ENCODE assay signal across 9 mouse cellular contexts in genomic region chr4:82605034-82605784, GRCm38 (mm10).
DNase-seq lines count a peak whose midpoint lies in the region; ATAC-seq and TF ChIP-seq lines count a peak whose summit lies in the region.
"Had no signal": no experiment of that assay in that cellular context is flagged by ENCODE, and none has a peak within 500 bp of the region (broad histone marks: within the 10 kb centered on the region; RNA-seq: fewer than 3 reads in every experiment).

No protein-coding gene starts in this region.

- no peak for TF ChIP-seq POLR2A in limb, embryonic 14.5 days (IDR thresholded peaks at IDR 0.05; ENCODE audit: borderline replicate concordance, extremely low read depth, insufficient read depth, insufficient read length)

- no peaks in the 10 kb centered on the region for H3K27me3 ChIP-seq in hindbrain, embryonic 13.5 days
- no peaks in the 10 kb centered on the region for H3K27me3 ChIP-seq in hindbrain, embryonic 12.5 days
- H3K27me3 ChIP-seq in midbrain, embryonic 13.5 days, result no peaks in the 10 kb centered on the region
- no peaks in the 10 kb centered on the region for H3K27me3 ChIP-seq in midbrain, embryonic 10.5 days (ENCODE audit: low read depth, poor library complexity, severe bottlenecking)
- no peaks in the 10 kb centered on the region for H3K27me3 ChIP-seq in limb, embryonic 14.5 days (ENCODE audit: control insufficient read depth, insufficient read depth, low read length)
- no peaks in the 10 kb centered on the region for H3K27me3 ChIP-seq in stomach, postnatal 0 days (ENCODE audit: control insufficient read depth, insufficient read depth, low read length)

- ATAC-seq in hindbrain, embryonic 13.5 days (ENCODE audit: low FRiP score), result no peak
- ATAC-seq in hindbrain, embryonic 12.5 days (ENCODE audit: low FRiP score), result no peak
- ATAC-seq in midbrain, embryonic 13.5 days, result no peak
- peak; percentile 73 for ATAC-seq in limb, embryonic 14.5 days (ENCODE audit: low FRiP score, low read depth)
- ATAC-seq in stomach, postnatal 0 days (ENCODE audit: low FRiP score, low TSS enrichment), result no peak

- H3K9me3 ChIP-seq in hindbrain, embryonic 13.5 days, result peaks cover 11% of the 10 kb centered on the region; the same call in 1 of the 2 replicates
- peaks cover 10% of the 10 kb centered on the region; the same call in 1 of the 2 replicates for H3K9me3 ChIP-seq in hindbrain, embryonic 12.5 days (replicated peaks)
- H3K9me3 ChIP-seq in midbrain, embryonic 13.5 days, result no peaks in the 10 kb centered on the region
- H3K9me3 ChIP-seq in midbrain, embryonic 10.5 days (replicated peaks), result 0 out of 2 replicates have a peak, but pooled peaks cover 11% of the 10 kb centered on the region
- peaks cover 8% of the 10 kb centered on the region for H3K9me3 ChIP-seq in limb, embryonic 14.5 days (ENCODE audit: control insufficient read depth, low read length)
- H3K9me3 ChIP-seq in stomach, postnatal 0 days (ENCODE audit: control insufficient read depth, low read length), result no peaks in the 10 kb centered on the region

- H3K4me3 ChIP-seq in hindbrain, embryonic 13.5 days, result no peak overlapping the region
- no peak overlapping the region for H3K4me3 ChIP-seq in hindbrain, embryonic 12.5 days
- H3K4me3 ChIP-seq in midbrain, embryonic 13.5 days (replicated peaks), result no peak overlapping the region
- H3K4me3 ChIP-seq in midbrain, embryonic 10.5 days, result no peak overlapping the region
- H3K4me3 ChIP-seq in limb, embryonic 14.5 days (replicated peaks; ENCODE audit: low read length), result peak overlapping the region; percentile 2; the same call in 1 of the 2 replicates
- no peak overlapping the region for H3K4me3 ChIP-seq in stomach, postnatal 0 days (ENCODE audit: low read depth, low read length)

- H3K9ac ChIP-seq in hindbrain, embryonic 13.5 days, result no peak overlapping the region
- no peak overlapping the region for H3K9ac ChIP-seq in hindbrain, embryonic 12.5 days
- no peak overlapping the region for H3K9ac ChIP-seq in midbrain, embryonic 13.5 days (replicated peaks)
- 0 out of 2 replicates have a peak overlapping the region, but pooled peaks have one; percentile 8 for H3K9ac ChIP-seq in limb, embryonic 14.5 days (ENCODE audit: low read depth, low read length, severe bottlenecking)
- no peak overlapping the region for H3K9ac ChIP-seq in stomach, postnatal 0 days (ENCODE audit: low read length)
- H3K9ac ChIP-seq: liver, embryonic 14.5 days had no signal

- 62% methylated on average over 14 of the region's 14 CpGs for WGBS in hindbrain, embryonic 13.5 days
- 71% methylated on average over 14 of the region's 14 CpGs for WGBS in hindbrain, embryonic 12.5 days
- 61% methylated on average over 14 of the region's 14 CpGs for WGBS in midbrain, embryonic 13.5 days
- WGBS in midbrain, embryonic 10.5 days, result 80% methylated on average over 14 of the region's 14 CpGs
- 21% methylated on average over 14 of the region's 14 CpGs for WGBS in limb, embryonic 14.5 days
- 41% methylated on average over 14 of the region's 14 CpGs for WGBS in stomach, postnatal 0 days

- peaks cover 13% of the 10 kb centered on the region for H3K4me1 ChIP-seq in hindbrain, embryonic 13.5 days (replicated peaks)
- peaks cover 13% of the 10 kb centered on the region for H3K4me1 ChIP-seq in hindbrain, embryonic 12.5 days
- H3K4me1 ChIP-seq in midbrain, embryonic 13.5 days (replicated peaks), result 0 out of 2 replicates have a peak, but pooled peaks cover 14% of the 10 kb centered on the region
- peaks cover 16% of the 10 kb centered on the region for H3K4me1 ChIP-seq in midbrain, embryonic 10.5 days
- peaks cover 33% of the 10 kb centered on the region for H3K4me1 ChIP-seq in limb, embryonic 14.5 days (ENCODE audit: control insufficient read depth, insufficient read depth, low read length)
- no peaks in the 10 kb centered on the region; the same call in 1 of the 2 replicates for H3K4me1 ChIP-seq in stomach, postnatal 0 days (replicated peaks; ENCODE audit: control insufficient read depth, insufficient read depth)

- H3K4me2 ChIP-seq in hindbrain, embryonic 13.5 days, result no peak overlapping the region
- no peak overlapping the region for H3K4me2 ChIP-seq in hindbrain, embryonic 12.5 days (replicated peaks)
- no peak overlapping the region for H3K4me2 ChIP-seq in midbrain, embryonic 13.5 days (replicated peaks)
- peak overlapping the region; percentile 35 for H3K4me2 ChIP-seq in limb, embryonic 14.5 days (replicated peaks; ENCODE audit: low read depth, low read length, severe bottlenecking)
- H3K4me2 ChIP-seq in stomach, postnatal 0 days (replicated peaks; ENCODE audit: low read depth), result peak overlapping the region; percentile 20

- 0 out of 2 replicates have a peak overlapping the region, but pooled peaks have one; percentile 23 for H3K27ac ChIP-seq in hindbrain, embryonic 13.5 days
- no peak overlapping the region for H3K27ac ChIP-seq in hindbrain, embryonic 12.5 days
- H3K27ac ChIP-seq in midbrain, embryonic 13.5 days, result peak overlapping the region; percentile 31; the same call in 1 of the 2 replicates
- no peak overlapping the region for H3K27ac ChIP-seq in midbrain, embryonic 10.5 days (replicated peaks)
- peak overlapping the region; percentile 72 for H3K27ac ChIP-seq in limb, embryonic 14.5 days (replicated peaks; ENCODE audit: low read depth, low read length)
- 0 out of 2 replicates have a peak overlapping the region, but pooled peaks have one; percentile 35 for H3K27ac ChIP-seq in stomach, postnatal 0 days (replicated peaks)
- H3K27ac ChIP-seq: liver, embryonic 14.5 days had no signal

- DNase-seq in midbrain, embryonic 10.5 days (ENCODE audit: low spot score), result no peak
- DNase-seq in limb, embryonic 14.5 days (ENCODE audit: low spot score), result peak; percentile 80
- no peak for DNase-seq in stomach, postnatal 0 days (ENCODE audit: low spot score)
- DNase-seq in cerebellum, adult 18-20 months, result no peak
- no peak for DNase-seq in adrenal gland, postnatal 25 days

- no peak for TF ChIP-seq CTCF in stomach, postnatal 0 days (IDR thresholded peaks at IDR 0.05; ENCODE audit: low read depth)

- TF ChIP-seq EP300 in stomach, postnatal 0 days (optimal IDR thresholded peaks at IDR 0.05), result no peak

- no peaks in the 10 kb centered on the region for H3K36me3 ChIP-seq in hindbrain, embryonic 13.5 days
- no peaks in the 10 kb centered on the region for H3K36me3 ChIP-seq in hindbrain, embryonic 12.5 days
- no peaks in the 10 kb centered on the region for H3K36me3 ChIP-seq in midbrain, embryonic 13.5 days
- H3K36me3 ChIP-seq in midbrain, embryonic 10.5 days, result no peaks in the 10 kb centered on the region
- H3K36me3 ChIP-seq in limb, embryonic 14.5 days (ENCODE audit: control insufficient read depth, insufficient read depth, low read length), result no peaks in the 10 kb centered on the region
- no peaks in the 10 kb centered on the region for H3K36me3 ChIP-seq in stomach, postnatal 0 days (ENCODE audit: control insufficient read depth, insufficient read depth, low read length)

Comparison
In these comparisons a context has a peak if more than half of its experiments do, and no peak if none do; other contexts are left out.
1. H3K27ac ChIP-seq: peak in hindbrain, embryonic 13.5 days (single experiment), midbrain, embryonic 13.5 days (single experiment), limb, embryonic 14.5 days (single experiment) and stomach, postnatal 0 days (single experiment); none in hindbrain, embryonic 12.5 days (single experiment) and midbrain, embryonic 10.5 days (single experiment).
2. H3K4me2 ChIP-seq: peak in limb, embryonic 14.5 days (single experiment) and stomach, postnatal 0 days (single experiment); none in hindbrain, embryonic 13.5 days (single experiment), hindbrain, embryonic 12.5 days (single experiment) and midbrain, embryonic 13.5 days (single experiment).